7 mouse cellular contexts compared by ENCODE assay signal in genomic region chr3:126597596-126598328, GRCm38 (mm10). TPM values are rescaled to one million over a fixed set of nuclear protein-coding genes. Genes with fewer than 3 reads are reported as not detected.
DNase-seq lines count a peak whose midpoint lies in the region; ATAC-seq and TF ChIP-seq lines count a peak whose summit lies in the region.

No protein-coding gene starts in this region.

- TF ChIP-seq EP300 in liver, postnatal 0 days (IDR thresholded peaks at IDR 0.05; ENCODE audit: low read depth), result no peak

- no peak for TF ChIP-seq POLR2A in bone marrow, adult 2 months (IDR thresholded peaks at IDR 0.05; ENCODE audit: borderline replicate concordance, control insufficient read depth, low read depth, low read length)

- no peak for DNase-seq in lung, postnatal 4 days
- DNase-seq in forebrain, embryonic 11.5 days (ENCODE audit: low spot score), result peak; percentile 57
- no peak for DNase-seq in liver, postnatal 0 days
- DNase-seq in retina, postnatal 1 day, result peak; percentile 60

- H3K27me3 ChIP-seq in lung, embryonic 16.5 days (ENCODE audit: control insufficient read depth, insufficient read depth, low read depth, low read length), result no peaks in the 10 kb centered on the region
- H3K27me3 ChIP-seq in forebrain, embryonic 11.5 days (ENCODE audit: control insufficient read depth, insufficient read depth, low read length), result no peaks in the 10 kb centered on the region
- H3K27me3 ChIP-seq in intestine, embryonic 16.5 days (replicated peaks; ENCODE audit: control insufficient read depth, insufficient read depth, low read length), result no peaks in the 10 kb centered on the region
- no peaks in the 10 kb centered on the region for H3K27me3 ChIP-seq in liver, postnatal 0 days (ENCODE audit: insufficient read depth, low read length)

- peak overlapping the region; percentile 93 for H3K9ac ChIP-seq in lung, embryonic 16.5 days (ENCODE audit: low read length)
- peak overlapping the region; percentile 78 for H3K9ac ChIP-seq in forebrain, embryonic 11.5 days (ENCODE audit: low read length)
- peak overlapping the region; percentile 92 for H3K9ac ChIP-seq in intestine, embryonic 16.5 days (ENCODE audit: low read depth, low read length)
- peak overlapping the region; percentile 74 for H3K9ac ChIP-seq in liver, postnatal 0 days (replicated peaks)

- H3K9me3 ChIP-seq in lung, embryonic 16.5 days (ENCODE audit: control insufficient read depth, low read length), result no peaks in the 10 kb centered on the region
- no peaks in the 10 kb centered on the region; the same call in 1 of the 2 replicates for H3K9me3 ChIP-seq in forebrain, embryonic 11.5 days (ENCODE audit: control insufficient read depth, low read length)
- H3K9me3 ChIP-seq in intestine, embryonic 16.5 days (ENCODE audit: control insufficient read depth, low read length), result no peaks in the 10 kb centered on the region
- H3K9me3 ChIP-seq in liver, postnatal 0 days (ENCODE audit: low read length), result no peaks in the 10 kb centered on the region

- peak overlapping the region; percentile 99 for H3K27ac ChIP-seq in lung, embryonic 16.5 days (ENCODE audit: low read length)
- H3K27ac ChIP-seq in bone marrow, adult 2 months (ENCODE audit: control insufficient read depth, insufficient read depth, low read depth, low read length, poor library complexity), result peak overlapping the region; percentile 98
- H3K27ac ChIP-seq in forebrain, embryonic 11.5 days (ENCODE audit: low read depth, low read length), result no peak overlapping the region
- H3K27ac ChIP-seq in intestine, embryonic 16.5 days (ENCODE audit: low read length), result peak overlapping the region; percentile 100
- H3K27ac ChIP-seq in liver, postnatal 0 days (ENCODE audit: low read depth), result peak overlapping the region; percentile 97

- H3K4me3 ChIP-seq in lung, embryonic 16.5 days (ENCODE audit: low read length), result peak overlapping the region; percentile 91
- peak overlapping the region; percentile 85 for H3K4me3 ChIP-seq in bone marrow, adult 2 months (replicated peaks; ENCODE audit: control insufficient read depth, low read depth, low read length)
- H3K4me3 ChIP-seq in forebrain, embryonic 11.5 days (ENCODE audit: low read depth, low read length), result peak overlapping the region; percentile 71
- peak overlapping the region; percentile 83 for H3K4me3 ChIP-seq in intestine, embryonic 16.5 days (ENCODE audit: low read length)
- peak overlapping the region; percentile 73 for H3K4me3 ChIP-seq in liver, postnatal 0 days (ENCODE audit: low read depth, low read length)

- 0 out of 2 replicates have a peak, but pooled peaks cover 2% of the 10 kb centered on the region for H3K36me3 ChIP-seq in lung, embryonic 16.5 days (ENCODE audit: control insufficient read depth, insufficient read depth, low read length)
- H3K36me3 ChIP-seq in forebrain, embryonic 11.5 days (ENCODE audit: control insufficient read depth, insufficient read depth, low read length), result no peaks in the 10 kb centered on the region
- H3K36me3 ChIP-seq in intestine, embryonic 16.5 days (ENCODE audit: control insufficient read depth, insufficient read depth, low read length), result no peaks in the 10 kb centered on the region
- H3K36me3 ChIP-seq in liver, postnatal 0 days (replicated peaks; ENCODE audit: insufficient read depth, low read length), result 0 out of 2 replicates have a peak, but pooled peaks cover 5% of the 10 kb centered on the region

- 0 out of 2 replicates have a peak, but pooled peaks have one; percentile 0 for ATAC-seq in lung, embryonic 16.5 days (ENCODE audit: low read depth)
- no peak for ATAC-seq in forebrain, embryonic 11.5 days (replicated peaks; ENCODE audit: low FRiP score)
- no peak for ATAC-seq in intestine, embryonic 16.5 days
- ATAC-seq in liver, postnatal 0 days, result no peak

- H3K4me2 ChIP-seq in lung, embryonic 16.5 days (ENCODE audit: low read depth, low read length), result peak overlapping the region; percentile 93
- peak overlapping the region; percentile 61 for H3K4me2 ChIP-seq in forebrain, embryonic 11.5 days (ENCODE audit: low read depth, low read length, severe bottlenecking)
- H3K4me2 ChIP-seq in intestine, embryonic 16.5 days (ENCODE audit: low read depth, low read length), result peak overlapping the region; percentile 86
- peak overlapping the region; percentile 87 for H3K4me2 ChIP-seq in liver, postnatal 0 days (ENCODE audit: low read depth, low read length)

- H3K4me1 ChIP-seq in lung, embryonic 16.5 days (replicated peaks; ENCODE audit: control insufficient read depth, insufficient read depth, low read length), result peaks cover 9% of the 10 kb centered on the region
- H3K4me1 ChIP-seq in bone marrow, adult 2 months (ENCODE audit: control insufficient read depth, insufficient read depth, low read length), result no peaks in the 10 kb centered on the region
- H3K4me1 ChIP-seq in forebrain, embryonic 11.5 days (replicated peaks; ENCODE audit: control insufficient read depth, insufficient read depth, low read length), result no peaks in the 10 kb centered on the region; the same call in 1 of the 2 replicates
- peaks cover 6% of the 10 kb centered on the region for H3K4me1 ChIP-seq in intestine, embryonic 16.5 days (ENCODE audit: control insufficient read depth, insufficient read depth, low read length)
- H3K4me1 ChIP-seq in liver, postnatal 0 days (ENCODE audit: insufficient read depth), result peaks cover 4% of the 10 kb centered on the region

- no peak for TF ChIP-seq CTCF in bone marrow, adult 2 months (IDR thresholded peaks at IDR 0.05; ENCODE audit: control insufficient read depth, insufficient read depth, low read length)
- no peak for TF ChIP-seq CTCF in liver, postnatal 0 days (IDR thresholded peaks at IDR 0.05; ENCODE audit: low read depth)

- under 1% methylated on average over 28 of the region's 29 CpGs for WGBS in lung, embryonic 16.5 days
- whole genome bisulfite sequencing in bone marrow, adult 2 months, result under 1% methylated on average over 29 of the region's 29 CpGs
- WGBS in forebrain, embryonic 11.5 days, result under 1% methylated on average over 29 of the region's 29 CpGs
- under 1% methylated on average over 29 of the region's 29 CpGs for WGBS in intestine, embryonic 16.5 days
- WGBS in liver, postnatal 0 days (ENCODE audit: insufficient replicate concordance), result under 1% methylated on average over 29 of the region's 29 CpGs

RNA-seq across cellular contexts. Expression of gene Camk2d, which starts 1.7 kb away (rescaled TPM):
- 34.3 and 35.0 TPM in 2 replicates for polyA plus RNA-seq in lung, embryonic 16.5 days (2015; fragmentation: Nextera tagmentation; extraction: Ambion mirVana)
- 7.5 and 25.3 TPM in 2 replicates for polyA plus RNA-seq in bone marrow, adult 2 months (2011; ENCODE audit: insufficient read depth, insufficient read length, low replicate concordance, missing spikeins)
- polyA plus RNA-seq in forebrain, embryonic 11.5 days (2014; fragmentation: Nextera tagmentation; extraction: Ambion mirVana), result 15.4 and 16.5 TPM in 2 replicates
- 37.6 and 40.3 TPM in 2 replicates for polyA plus RNA-seq in intestine, embryonic 16.5 days (2015; fragmentation: Nextera tagmentation; extraction: Ambion mirVana)
- polyA plus RNA-seq in liver, postnatal 0 days (2015; fragmentation: Nextera tagmentation; extraction: Ambion mirVana), result 6.9 and 7.4 TPM in 2 replicates

Comparison
In these comparisons a context has a peak if more than half of its experiments do, and no peak if none do; other contexts are left out.
1. DNase-seq: peak in forebrain, embryonic 11.5 days (single experiment) and retina, postnatal 1 day (single experiment); none in lung, postnatal 4 days (0 of 2) and liver, postnatal 0 days (single experiment).
2. Peak in every context shown above with its lines, with median percentiles within 50 percentile points of each other: H3K4me2 ChIP-seq, H3K4me3 ChIP-seq and H3K9ac ChIP-seq.